Mouse (Mus musculus) gastrocnemius, adult 2 months (tissue): ENCODE measurements at regions not wholly inside any gene's neighbourhood (a gene's known extent, or its start where the extent isn't known, plus 50 kb on each side); places are given as distances from the start of the nearest gene placed in this dataset.
A peak's percentile ranks its signal among the peaks of the same experiment; 100 is the strongest.

Experiments
- DNase-seq: peaks from one replicate; pipeline ENCODE4 v3.0.0; 2022
- H3K27ac ChIP-seq: fragments of 200-600 bp; 2 replicates; pipeline ENCODE4 v1.8.1; 2022; ENCODE audit warnings: mild to moderate bottlenecking
- H3K4me3 ChIP-seq: fragments of 200-600 bp; 2 replicates; pipeline ENCODE4 v1.8.1; 2022; ENCODE audit warnings: mild to moderate bottlenecking, moderate library complexity
- CTCF ChIP-seq: fragments of 200-600 bp; IDR thresholded peaks from 2 replicates; pipeline ENCODE4 v1.8.1; 2022; ENCODE audit warnings: antibody characterized with exemption, mild to moderate bottlenecking, moderate library complexity
- intact Hi-C: fragments of 180-260 bp; cut with DNase I; formaldehyde crosslinking; loops from one replicate; pipeline ENCODE4 v1.15.1; 2025

- intact Hi-C loops = no loop called here
- H3K4me3 ChIP-seq = no peak overlapping the region
- DNase-seq = no peak
- H3K27ac ChIP-seq = no peak overlapping the region
- TF ChIP-seq CTCF = no peak
Observed at GRCm38 (mm10) chr12:73830122-73830521, 71.1 kb upstream of the Hif1a start.

- no peak for DNase-seq
- intact Hi-C loops = no loop called here
- no peak for TF ChIP-seq CTCF
- no peak overlapping the region for H3K27ac ChIP-seq
- H3K4me3 ChIP-seq = no peak overlapping the region
Observed at GRCm38 (mm10) chr12:73830551-73831203, 70.5 kb upstream of the Hif1a start.

- DNase-seq = no peak
- H3K27ac ChIP-seq = no peak overlapping the region
- intact Hi-C loops = no loop called here
- TF ChIP-seq CTCF = no peak
- no peak overlapping the region for H3K4me3 ChIP-seq
Observed at GRCm38 (mm10) chr12:73831204-73831595, 70.0 kb upstream of the Hif1a start.

- Histone ChIP-seq H3K27ac (no peak overlapping the region), H3K4me3 (no peak overlapping the region)
- intact Hi-C loops = no loop called here
- TF ChIP-seq CTCF = no peak
- no peak for DNase-seq
Observed at GRCm38 (mm10) chr12:73831637-73832385, 69.4 kb upstream of the Hif1a start.

- Histone ChIP-seq H3K4me3 (no peak overlapping the region), H3K27ac (no peak overlapping the region)
- TF ChIP-seq CTCF = no peak
- DNase-seq = no peak
- intact Hi-C loops = no loop called here
Observed at GRCm38 (mm10) chr12:73832789-73833188, 68.4 kb upstream of the Hif1a start.

- intact Hi-C loops = no loop called here
Observed at GRCm38 (mm10) chr12:73836132-73836531, 65.0 kb upstream of the Hif1a start.

GRCm38 (mm10) chr12:73837036-73837435 lies 64.1 kb upstream of the Hif1a start:
- Histone ChIP-seq H3K4me3 (no peak overlapping the region), H3K27ac (no peak overlapping the region)
- intact Hi-C loops = no loop called here
- peak; percentile 49 for DNase-seq
- no peak for TF ChIP-seq CTCF

More at GRCm38 (mm10) chr12:73836132-73836531, 65.0 kb upstream of the Hif1a start:
- Histone ChIP-seq H3K4me3 (no peak overlapping the region), H3K27ac (no peak overlapping the region)
- no peak for DNase-seq
- TF ChIP-seq CTCF = no peak

- TF ChIP-seq CTCF = no peak
- H3K27ac ChIP-seq = no peak overlapping the region
- no peak overlapping the region for H3K4me3 ChIP-seq
- intact Hi-C loops = no loop called here
- peak; percentile 54 for DNase-seq
Observed at GRCm38 (mm10) chr12:73837921-73838320, 63.3 kb upstream of the Hif1a start.

GRCm38 (mm10) chr12:73838330-73838729 lies 62.8 kb upstream of the Hif1a start:
- intact Hi-C loops = no loop called here
- no peak for TF ChIP-seq CTCF
- H3K4me3 ChIP-seq = no peak overlapping the region
- no peak for DNase-seq
- H3K27ac ChIP-seq = no peak overlapping the region

- intact Hi-C loops = no loop called here
- no peak overlapping the region for H3K27ac ChIP-seq
Observed at GRCm38 (mm10) chr12:73842000-73842675, 59.0 kb upstream of the Hif1a start.

GRCm38 (mm10) chr12:73844782-73845181 lies 56.4 kb upstream of the Hif1a start:
- TF ChIP-seq CTCF = no peak
- H3K27ac ChIP-seq = no peak overlapping the region
- H3K4me3 ChIP-seq = no peak overlapping the region
- no peak for DNase-seq
- intact Hi-C loops = no loop called here

More at GRCm38 (mm10) chr12:73842000-73842675, 59.0 kb upstream of the Hif1a start:
- no peak overlapping the region for H3K4me3 ChIP-seq
- no peak for DNase-seq
- no peak for TF ChIP-seq CTCF

GRCm38 (mm10) chr12:73846672-73847071 lies 54.5 kb upstream of the Hif1a start:
- intact Hi-C loops = no loop called here
- no peak for TF ChIP-seq CTCF
- Histone ChIP-seq H3K4me3 (peak overlapping the region; percentile 57), H3K27ac (peak overlapping the region; percentile 65)
- DNase-seq = peak; percentile 29

- intact Hi-C loops = no loop called here
- Histone ChIP-seq H3K4me3 (peak overlapping the region; percentile 57; the same call in 1 of the 2 replicates), H3K27ac (peak overlapping the region; percentile 65)
- no peak for TF ChIP-seq CTCF
- DNase-seq = no peak
Observed at GRCm38 (mm10) chr12:73847336-73847735, 53.8 kb upstream of the Hif1a start.
